Mouse (Mus musculus) c-Kit-positive CD71-positive TER-119-negative erythroid progenitor cells, embryonic 14.5 days (primary cell): ENCODE results near the gene Tubb4b.
A peak's percentile ranks its signal among the peaks of the same experiment; 100 is the strongest.

Experiments
- DNase-seq: peaks from one replicate; pipeline ENCODE4 v3.0.0-alpha.2; 2013; ENCODE audit warnings: low read depth

Gene Tubb4b

GRCm38 (mm10) chr2:25244144-25244543 is 19.6 kb upstream of the Tubb4b start:
- DNase-seq, result no peak

GRCm38 (mm10) chr2:25243342-25243741 is 18.8 kb upstream of the Tubb4b start:
- no peak for DNase-seq

GRCm38 (mm10) chr2:25242101-25242506 is 17.6 kb upstream of the Tubb4b start, which contains the start of the genes Rnf208 and Cysrt1:
Gene Rnf208 (plus strand): TSS chr2:25242255.
Gene Cysrt1 (minus strand): TSS chr2:25242452.
- DNase-seq, result no peak

GRCm38 (mm10) chr2:25241438-25241775 is 16.9 kb upstream of the Tubb4b start:
- DNase-seq, result no peak

GRCm38 (mm10) chr2:25240723-25241437 is 16.4 kb upstream of the Tubb4b start:
- DNase-seq, result no peak

GRCm38 (mm10) chr2:25240310-25240709 is 15.8 kb upstream of the Tubb4b start:
- DNase-seq, result no peak

- no peak for DNase-seq
These were observed 15.3 kb upstream of the Tubb4b start for GRCm38 (mm10) chr2:25239766-25240165.

GRCm38 (mm10) chr2:25238106-25238505 is 13.6 kb upstream of the Tubb4b start:
- no peak for DNase-seq

GRCm38 (mm10) chr2:25237522-25237921 is 13.0 kb upstream of the Tubb4b start:
- no peak for DNase-seq

- no peak for DNase-seq
These were observed 12.1 kb upstream of the Tubb4b start, which contains the start of gene Rnf224 for GRCm38 (mm10) chr2:25236614-25237013. Gene Rnf224 (minus strand): TSS chr2:25236787.

GRCm38 (mm10) chr2:25234551-25235220 is 10.2 kb upstream of the Tubb4b start:
- DNase-seq, result no peak

- no peak for DNase-seq
These were observed 9.5 kb upstream of the Tubb4b start, which contains the start of gene Slc34a3 for GRCm38 (mm10) chr2:25234050-25234449. Gene Slc34a3 (minus strand): TSS chr2:25234364.

GRCm38 (mm10) chr2:25233421-25233820 is 8.9 kb upstream of the Tubb4b start:
- no peak for DNase-seq

- no peak for DNase-seq
These were observed 6.5 kb upstream of the Tubb4b start for GRCm38 (mm10) chr2:25231038-25231437.

GRCm38 (mm10) chr2:25230581-25230980 is 6.1 kb upstream of the Tubb4b start:
- no peak for DNase-seq

- no peak for DNase-seq
These were observed 5.1 kb upstream of the Tubb4b start for GRCm38 (mm10) chr2:25229582-25229981.

- no peak for DNase-seq
These were observed 4.6 kb upstream of the Tubb4b start for GRCm38 (mm10) chr2:25228995-25229530.

- peak; percentile 86 for DNase-seq
These were observed 4.0 kb upstream of the Tubb4b start for GRCm38 (mm10) chr2:25228431-25228889.

GRCm38 (mm10) chr2:25227406-25227805 is 2.9 kb upstream of the Tubb4b start:
- no peak for DNase-seq

- DNase-seq, result no peak
These were observed 2.4 kb upstream of the Tubb4b start for GRCm38 (mm10) chr2:25226864-25227263.

GRCm38 (mm10) chr2:25225811-25226379 is 1.4 kb upstream of the Tubb4b start:
- no peak for DNase-seq
